Mouse (Mus musculus): ENCODE measurements around the gene Crtap. TPM values are rescaled to one million over a fixed set of nuclear protein-coding genes. Genes with fewer than 3 reads are reported as not detected.
"Not testable (repeated sequence)": the region's sequence is repeated elsewhere in the genome, so short reads cannot be mapped to it uniquely, and the experiment has no call there.

Crtap gene
- polyA plus RNA-seq, 1 experiment = 9.0 TPM

DNA sequence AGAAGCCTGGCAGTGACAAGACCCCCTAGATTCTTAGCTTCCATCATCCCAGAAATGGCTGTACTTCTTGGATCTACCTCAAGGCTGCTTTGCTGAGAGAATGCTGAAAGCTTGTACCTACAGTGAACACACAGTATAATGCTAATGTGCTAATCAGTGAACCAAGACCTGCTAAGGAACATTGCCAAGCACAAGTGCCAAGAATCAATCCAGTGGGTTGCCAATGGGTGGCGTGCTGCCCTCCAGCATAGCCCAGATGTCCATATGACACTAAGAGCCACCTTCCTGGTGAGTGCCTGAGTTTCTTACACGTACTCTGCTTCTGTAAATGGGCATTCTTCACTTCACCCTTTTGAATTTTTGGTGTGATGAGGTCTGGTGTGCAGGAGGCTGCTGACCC is 17.2 kb upstream of the Crtap start:
- Histone ChIP-seq H3K27ac (ENCODE audit: control insufficient read depth, insufficient read depth, low read depth, low read length, poor library complexity) (no peak overlapping the region), H3K4me3 (replicated peaks; ENCODE audit: control insufficient read depth, low read depth, low read length) (no peak overlapping the region), H3K4me1 (ENCODE audit: control insufficient read depth, insufficient read depth, low read length) (no peaks in the 10 kb centered on the region; the same call in 1 of the 2 replicates)
- no peak for TF ChIP-seq CTCF (IDR thresholded peaks at IDR 0.05; ENCODE audit: control insufficient read depth, insufficient read depth, low read length)
- TF ChIP-seq POLR2A (IDR thresholded peaks at IDR 0.05; ENCODE audit: borderline replicate concordance, control insufficient read depth, low read depth, low read length) = no peak
- 82% methylated on average over 2 of the region's 2 CpGs for WGBS

GRCm38 (mm10) chr9:114401685-114402080 is 11.2 kb upstream of the Crtap start:
- peak overlapping the region; percentile 96 for H3K4me3 ChIP-seq (replicated peaks; ENCODE audit: control insufficient read depth, low read depth, low read length)
- H3K27ac ChIP-seq (ENCODE audit: control insufficient read depth, insufficient read depth, low read depth, low read length, poor library complexity) = peak overlapping the region; percentile 98
- WGBS = 2% methylated on average over 16 of the region's 16 CpGs

GRCm38 (mm10) chr9:114400949-114401684 is 10.6 kb upstream of the Crtap start, which contains the start of the genes Glb1 and Tmppe:
Glb1 (plus strand) TSS chr9:114401076.
Tmppe (plus strand) TSS chr9:114401105.
- TF ChIP-seq POLR2A (IDR thresholded peaks at IDR 0.05; ENCODE audit: borderline replicate concordance, control insufficient read depth, low read depth, low read length) (peak; percentile 38; the same call in 1 of the 2 replicates), CTCF (IDR thresholded peaks at IDR 0.05; ENCODE audit: control insufficient read depth, insufficient read depth, low read length) (no peak)
- peak within 1 kb of the TSS; percentile 98 for H3K27ac ChIP-seq (ENCODE audit: control insufficient read depth, insufficient read depth, low read depth, low read length, poor library complexity)
- H3K4me3 ChIP-seq (replicated peaks; ENCODE audit: control insufficient read depth, low read depth, low read length) = peak within 1 kb of the TSS; percentile 96
- peaks cover 3% of the 10 kb centered on the region for H3K4me1 ChIP-seq (ENCODE audit: control insufficient read depth, insufficient read depth, low read length)
- under 1% methylated on average over 73 of the region's 73 CpGs for WGBS

More at GRCm38 (mm10) chr9:114401685-114402080, 11.2 kb upstream of the Crtap start:
- peaks cover 3% of the 10 kb centered on the region for H3K4me1 ChIP-seq (ENCODE audit: control insufficient read depth, insufficient read depth, low read length)
- TF ChIP-seq CTCF (IDR thresholded peaks at IDR 0.05; ENCODE audit: control insufficient read depth, insufficient read depth, low read length) (no peak), POLR2A (IDR thresholded peaks at IDR 0.05; ENCODE audit: borderline replicate concordance, control insufficient read depth, low read depth, low read length) (no peak)

GRCm38 (mm10) chr9:114400588-114400948 is 10.1 kb upstream of the Crtap start:
- peak overlapping the region; percentile 96 for H3K4me3 ChIP-seq (replicated peaks; ENCODE audit: control insufficient read depth, low read depth, low read length)
- 5% methylated on average over 5 of the region's 5 CpGs for WGBS
- peaks cover 3% of the 10 kb centered on the region for H3K4me1 ChIP-seq (ENCODE audit: control insufficient read depth, insufficient read depth, low read length)
- no peak for TF ChIP-seq POLR2A (IDR thresholded peaks at IDR 0.05; ENCODE audit: borderline replicate concordance, control insufficient read depth, low read depth, low read length)
- TF ChIP-seq CTCF (IDR thresholded peaks at IDR 0.05; ENCODE audit: control insufficient read depth, insufficient read depth, low read length) = no peak
- peak overlapping the region; percentile 98 for H3K27ac ChIP-seq (ENCODE audit: control insufficient read depth, insufficient read depth, low read depth, low read length, poor library complexity)

GRCm38 (mm10) chr9:114399680-114400079 is 9.2 kb upstream of the Crtap start:
- Histone ChIP-seq H3K4me3 (replicated peaks; ENCODE audit: control insufficient read depth, low read depth, low read length) (no peak overlapping the region), H3K4me1 (ENCODE audit: control insufficient read depth, insufficient read depth, low read length) (peaks cover 3% of the 10 kb centered on the region), H3K27ac (ENCODE audit: control insufficient read depth, insufficient read depth, low read depth, low read length, poor library complexity) (no peak overlapping the region)
- 74% methylated on average over 12 of the region's 12 CpGs for WGBS
- no peak for TF ChIP-seq CTCF (IDR thresholded peaks at IDR 0.05; ENCODE audit: control insufficient read depth, insufficient read depth, low read length)
- no peak for TF ChIP-seq POLR2A (IDR thresholded peaks at IDR 0.05; ENCODE audit: borderline replicate concordance, control insufficient read depth, low read depth, low read length)

- Histone ChIP-seq H3K27ac (ENCODE audit: control insufficient read depth, insufficient read depth, low read depth, low read length, poor library complexity) (no peak overlapping the region), H3K4me3 (replicated peaks; ENCODE audit: control insufficient read depth, low read depth, low read length) (no peak overlapping the region), H3K4me1 (ENCODE audit: control insufficient read depth, insufficient read depth, low read length) (no peaks in the 10 kb centered on the region)
- WGBS = 69% methylated on average over 4 of the region's 4 CpGs
- no peak for TF ChIP-seq CTCF (IDR thresholded peaks at IDR 0.05; ENCODE audit: control insufficient read depth, insufficient read depth, low read length)
- no peak for TF ChIP-seq POLR2A (IDR thresholded peaks at IDR 0.05; ENCODE audit: borderline replicate concordance, control insufficient read depth, low read depth, low read length)
These were observed 4.8 kb upstream of the Crtap start for GRCm38 (mm10) chr9:114395258-114395657.

GRCm38 (mm10) chr9:114394677-114395076 is 4.2 kb upstream of the Crtap start:
- Histone ChIP-seq H3K4me1 (ENCODE audit: control insufficient read depth, insufficient read depth, low read length) (no peaks in the 10 kb centered on the region), H3K27ac (ENCODE audit: control insufficient read depth, insufficient read depth, low read depth, low read length, poor library complexity) (no peak overlapping the region), H3K4me3 (replicated peaks; ENCODE audit: control insufficient read depth, low read depth, low read length) (no peak overlapping the region)
- 32% methylated on average over 8 of the region's 8 CpGs for WGBS
- TF ChIP-seq CTCF (IDR thresholded peaks at IDR 0.05; ENCODE audit: control insufficient read depth, insufficient read depth, low read length) (no peak), POLR2A (IDR thresholded peaks at IDR 0.05; ENCODE audit: borderline replicate concordance, control insufficient read depth, low read depth, low read length) (no peak)

GRCm38 (mm10) chr9:114394136-114394535 is 3.7 kb upstream of the Crtap start:
- WGBS = 59% methylated on average over 6 of the region's 6 CpGs
- H3K4me1 ChIP-seq (ENCODE audit: control insufficient read depth, insufficient read depth, low read length); H3K27ac ChIP-seq (ENCODE audit: control insufficient read depth, insufficient read depth, low read depth, low read length, poor library complexity); H3K4me3 ChIP-seq (replicated peaks; ENCODE audit: control insufficient read depth, low read depth, low read length): not testable (repeated sequence)

DNA sequence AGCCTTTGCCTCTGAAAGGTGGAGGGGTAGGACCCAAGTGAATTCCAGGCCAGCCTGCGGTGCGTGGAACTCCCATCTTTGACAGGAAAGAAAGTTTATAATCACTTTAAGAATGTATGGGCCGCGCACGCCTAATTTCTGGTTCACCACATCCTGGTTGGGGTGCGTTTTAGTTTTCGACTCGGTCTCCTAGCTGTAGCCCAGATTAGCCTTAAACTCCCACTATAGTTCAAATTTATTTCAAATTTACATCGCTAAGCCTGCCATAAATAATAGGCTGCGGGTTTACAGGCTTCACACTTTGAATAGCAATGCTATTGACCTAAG is 237 bp upstream of the Crtap start:
- WGBS = 1% methylated on average over 10 of the region's 10 CpGs
- no peak for TF ChIP-seq CTCF (IDR thresholded peaks at IDR 0.05; ENCODE audit: control insufficient read depth, insufficient read depth, low read length)
- no peak for TF ChIP-seq POLR2A (IDR thresholded peaks at IDR 0.05; ENCODE audit: borderline replicate concordance, control insufficient read depth, low read depth, low read length)
- no peaks in the 10 kb centered on the region for H3K4me1 ChIP-seq (ENCODE audit: control insufficient read depth, insufficient read depth, low read length)

More for the DNA sequence above, 237 bp upstream of the Crtap start:
- H3K27ac ChIP-seq (ENCODE audit: control insufficient read depth, insufficient read depth, low read depth, low read length, poor library complexity) = peak overlapping the region; percentile 40; the same call in 1 of the 2 replicates
- peak overlapping the region; percentile 82 for H3K4me3 ChIP-seq (replicated peaks; ENCODE audit: control insufficient read depth, low read depth, low read length)
